Mouse (Mus musculus): ENCODE measurements around the gene Ahcyl2.

DNA sequence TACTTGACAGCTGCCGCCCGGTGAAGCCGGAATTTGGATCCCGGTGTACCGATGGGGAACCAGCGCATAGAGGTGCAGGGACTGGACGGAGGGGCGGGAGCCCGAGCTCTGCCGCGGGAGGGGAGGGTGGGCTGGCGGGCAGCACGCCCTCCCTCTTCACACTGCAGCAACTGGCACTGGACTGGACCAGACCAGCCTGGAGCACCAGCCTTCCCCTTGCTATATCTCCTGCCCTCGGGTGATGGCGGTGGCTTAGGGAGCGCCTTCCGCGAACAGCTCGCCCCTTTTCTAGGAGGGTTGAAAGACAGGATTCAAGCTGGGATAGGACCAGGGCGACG, 149.5 kb downstream of the Ahcyl2 start:
- TF ChIP-seq GATA1 (IDR thresholded peaks at IDR 0.05; ENCODE audit: low read length) = no peak
- TF ChIP-seq TAL1 (IDR thresholded peaks at IDR 0.05; ENCODE audit: low read length) = no peak

Data from erythroblast, embryonic 14.5 days (primary cell).